Mouse (Mus musculus) thymus, postnatal 10 days (tissue): ENCODE results near the gene Itgb6.
A peak's percentile ranks its signal among the peaks of the same experiment; 100 is the strongest.

Experiments used
- DNase-seq, 2 experiments: peaks; one replicate each; pipeline ENCODE4 v3.0.0; 2021; ENCODE audit warnings: low spot score in 2 of 2

Itgb6 gene

DNA sequence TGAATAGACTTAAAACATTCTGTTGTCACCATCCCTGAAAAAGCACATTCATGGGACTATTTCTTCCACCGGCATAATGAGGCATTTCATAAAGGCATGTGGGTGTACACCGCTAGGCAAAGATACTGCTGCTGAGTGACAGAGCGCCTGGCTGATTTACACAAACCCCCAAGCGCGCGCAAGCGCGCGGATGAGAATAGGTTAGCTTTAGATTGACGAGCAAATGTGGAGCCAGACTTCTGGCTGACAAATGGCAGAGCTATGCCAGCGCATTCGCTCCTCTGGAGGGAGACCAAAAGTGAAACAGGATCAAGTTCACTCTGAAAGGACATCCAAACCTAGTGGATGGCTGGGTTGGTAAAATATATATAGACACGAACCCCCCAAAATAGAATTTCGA is at the start of gene Itgb6:
Gene Itgb6, minus strand, starts transcription at position 130 of the 400 bp plus-strand sequence.
- DNase-seq, result no peak

DNA sequence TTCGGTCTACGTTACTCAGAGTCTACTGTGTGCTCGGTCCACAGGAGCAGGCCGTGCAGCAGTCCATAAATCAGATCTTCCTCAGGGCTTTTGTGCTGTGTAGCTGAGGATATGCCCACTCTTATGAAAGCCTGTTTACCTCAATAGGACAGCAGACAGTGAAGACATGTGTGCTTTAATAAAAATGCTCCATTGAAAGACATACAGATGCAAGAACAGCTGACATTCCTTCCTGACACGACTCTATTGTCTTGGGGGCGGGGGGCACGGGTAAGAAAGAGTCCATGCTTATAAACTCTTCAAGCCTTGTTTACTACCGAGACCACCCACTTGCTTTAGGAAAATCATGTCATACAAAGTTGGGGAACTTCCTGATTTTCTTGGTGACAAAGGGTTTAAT is 44.0 kb upstream of the Itgb6 start:
- DNase-seq, result no peak

DNA sequence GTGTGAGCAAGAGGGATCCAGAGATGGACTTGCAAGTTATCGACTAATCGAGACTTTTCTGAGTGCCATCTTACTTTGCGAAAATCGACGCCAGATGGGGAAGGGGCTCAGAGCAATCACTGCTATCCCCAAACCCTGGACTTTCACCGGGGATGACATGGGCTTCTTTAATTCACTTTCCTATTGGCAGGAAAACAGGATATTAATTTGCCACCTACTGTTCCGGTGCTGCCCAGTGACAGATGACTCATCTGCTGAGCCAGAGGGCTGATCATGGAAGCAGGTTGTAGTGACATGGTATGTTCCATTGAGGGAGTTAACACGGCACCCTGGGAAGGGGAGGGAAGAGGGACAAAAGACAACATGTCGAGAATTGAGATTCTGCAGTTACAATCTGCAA is 33.8 kb upstream of the Itgb6 start:
- DNase-seq, result no peak

DNA sequence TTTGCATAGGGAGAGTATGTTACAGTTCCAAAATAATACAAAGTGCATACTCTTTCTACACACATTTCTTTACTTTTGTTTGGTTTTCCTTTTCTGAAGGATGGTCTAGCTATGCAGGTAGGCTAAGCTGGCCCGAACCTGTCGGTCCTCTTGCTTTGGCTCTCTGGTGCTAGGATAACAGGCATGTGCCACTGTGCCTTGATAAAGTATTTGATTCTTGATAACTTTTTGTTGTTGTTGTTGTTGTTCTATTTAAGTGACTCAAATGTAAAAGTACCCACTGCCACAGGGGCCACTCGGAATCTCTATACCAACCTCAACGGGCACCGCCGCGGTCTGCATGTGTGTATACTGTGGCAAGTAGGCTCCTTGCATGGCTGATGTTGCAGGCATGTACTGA is 32.7 kb upstream of the Itgb6 start:
- DNase-seq, result no peak

DNA sequence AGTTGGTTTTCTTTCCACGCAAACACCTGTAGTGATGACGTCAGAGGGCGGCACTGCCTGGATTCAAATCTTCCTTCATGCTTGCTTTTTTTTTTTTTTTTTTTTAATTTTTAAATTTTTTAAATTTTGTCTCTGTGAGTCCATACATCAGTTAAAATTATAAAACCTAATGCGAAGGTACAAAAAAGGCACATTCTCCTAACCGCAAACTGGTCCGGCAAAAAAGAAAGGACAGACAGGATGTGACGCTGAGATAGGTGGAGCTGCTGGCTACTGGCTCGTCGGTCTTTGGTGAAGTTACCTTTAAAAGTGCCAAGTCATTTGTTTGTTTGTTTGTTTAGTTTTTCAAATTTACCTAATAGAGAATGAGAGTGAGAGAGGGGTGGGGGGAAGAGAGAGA is 28.8 kb upstream of the Itgb6 start:
- DNase-seq, result no peak

DNA sequence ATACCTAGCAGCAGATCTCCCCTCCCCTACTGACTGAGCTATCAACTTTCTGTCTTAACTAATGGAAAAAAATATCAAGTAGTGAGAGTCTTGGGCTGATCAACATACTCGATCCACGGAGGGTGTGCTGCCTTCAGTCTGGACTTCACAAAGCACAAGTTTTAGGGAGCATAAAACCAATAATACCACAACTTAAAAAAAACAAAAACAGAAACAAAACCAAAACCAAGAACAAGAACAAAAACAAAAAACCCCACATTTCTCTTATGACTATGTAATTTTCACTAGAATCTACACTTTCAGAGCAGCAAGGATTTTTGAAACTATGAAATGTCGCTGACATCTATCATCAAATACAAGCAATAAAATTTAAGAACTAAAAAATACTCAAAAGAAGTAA is 28.1 kb upstream of the Itgb6 start:
- no peak for DNase-seq

DNA sequence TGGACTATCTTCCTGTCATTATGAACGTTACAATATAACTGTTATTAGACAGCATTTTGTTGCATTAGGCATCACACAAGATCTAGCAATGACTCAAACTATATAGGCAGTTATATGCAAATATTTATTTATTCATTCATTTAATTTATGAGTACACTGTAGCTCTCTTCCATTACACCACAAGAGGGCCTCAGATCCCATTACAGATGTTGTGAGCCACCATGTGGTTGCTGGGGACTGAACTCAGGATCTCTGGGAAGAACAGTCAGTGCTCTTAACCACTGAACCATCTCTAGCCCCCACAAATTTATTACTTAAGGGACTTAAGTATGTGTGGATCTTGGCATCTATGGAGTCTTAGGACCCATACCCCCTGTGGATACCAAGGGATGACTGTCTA is 26.1 kb upstream of the Itgb6 start:
- DNase-seq, result no peak

DNA sequence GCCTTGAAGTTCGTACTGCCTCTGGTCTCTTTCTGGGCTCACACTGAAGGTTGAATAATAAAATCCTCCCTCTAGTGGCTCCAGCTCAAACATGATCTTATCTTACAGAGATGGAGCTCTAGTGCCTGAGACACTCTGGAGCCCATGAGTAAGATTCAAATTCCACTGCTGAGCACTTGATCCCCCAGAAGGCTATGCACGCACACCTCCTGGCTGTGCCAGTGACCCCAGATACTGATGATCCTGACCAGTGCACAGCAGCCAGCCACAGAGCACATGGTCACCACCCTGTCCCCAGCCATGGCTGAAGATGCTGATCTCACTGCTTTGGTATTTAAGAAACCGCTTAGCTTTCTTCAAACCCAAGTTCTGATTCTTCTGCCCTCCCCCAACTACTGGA is 25.1 kb upstream of the Itgb6 start:
- no peak for DNase-seq

DNA sequence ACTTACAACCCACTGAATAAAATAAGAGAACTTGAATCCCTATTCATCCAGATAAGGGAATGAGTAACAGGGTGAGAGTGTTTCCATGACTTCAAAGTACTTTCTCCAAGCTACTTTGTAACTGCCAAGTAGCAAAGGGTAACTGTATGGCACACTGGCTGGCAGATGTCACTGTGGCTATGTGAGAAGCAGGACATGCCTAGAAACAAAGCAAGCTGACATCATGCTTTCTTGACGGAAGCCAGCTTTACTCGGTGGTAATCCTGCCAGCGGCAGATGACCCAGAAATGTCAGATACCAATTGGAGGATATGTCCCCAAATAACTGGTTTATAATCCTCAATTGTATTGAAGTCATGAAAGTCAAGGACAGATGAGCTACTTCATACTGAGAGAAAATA is 22.2 kb upstream of the Itgb6 start:
- no peak for DNase-seq

DNA sequence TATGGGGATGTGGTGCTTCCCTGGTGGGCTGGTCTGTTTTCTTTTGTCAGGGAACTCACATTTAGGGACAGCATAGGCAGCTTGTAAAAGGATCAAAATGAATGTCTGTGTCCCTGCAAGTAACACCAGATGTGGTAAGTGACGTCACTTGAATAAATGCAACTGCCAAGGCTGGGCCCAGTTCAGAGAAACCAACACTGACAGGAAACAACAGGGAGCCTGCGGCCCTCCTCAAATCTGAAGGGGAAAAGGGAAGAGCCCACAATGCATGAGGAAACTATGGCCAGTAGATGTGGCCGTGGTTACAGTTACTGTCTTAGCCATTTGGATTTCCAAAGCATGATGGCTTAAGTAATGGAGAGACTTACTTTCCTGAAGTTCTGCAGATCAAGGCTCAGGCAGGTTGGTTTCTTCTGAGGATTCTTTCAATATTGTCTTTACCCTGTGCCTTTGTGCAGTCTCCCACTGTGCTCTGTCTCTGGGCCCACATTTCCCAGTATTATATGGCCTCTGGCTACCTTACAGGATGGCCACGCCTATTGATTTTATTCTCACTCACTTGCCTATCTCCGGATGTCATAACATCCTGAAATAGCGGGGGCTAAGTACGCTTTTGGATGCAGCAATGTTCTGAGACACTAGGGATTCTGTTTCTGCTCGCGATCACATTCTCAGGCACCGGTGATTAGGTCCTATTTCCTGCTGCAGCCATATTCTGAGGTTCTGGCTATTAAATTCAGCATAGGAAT is 17.1 kb upstream of the Itgb6 start:
- no peak for DNase-seq

DNA sequence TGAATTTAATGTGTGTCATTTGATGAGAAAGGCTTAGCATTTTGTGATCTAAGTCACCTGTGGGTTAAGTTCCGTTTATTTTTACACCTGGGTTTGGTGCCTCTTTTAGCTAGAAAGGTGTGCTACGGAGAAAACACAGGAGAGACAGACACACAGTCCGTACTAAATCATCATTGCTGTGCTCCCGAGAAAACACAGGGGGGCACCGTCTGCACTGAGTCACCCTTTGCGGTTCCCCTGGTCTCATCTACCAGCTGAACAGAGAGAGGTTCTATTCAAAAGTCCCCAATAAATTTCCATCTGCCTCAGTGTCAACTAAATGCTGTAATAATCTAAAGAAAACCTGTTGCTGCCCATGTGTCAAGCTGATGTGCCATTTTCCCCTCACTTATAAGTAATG is 8.5 kb upstream of the Itgb6 start:
- no peak for DNase-seq

DNA sequence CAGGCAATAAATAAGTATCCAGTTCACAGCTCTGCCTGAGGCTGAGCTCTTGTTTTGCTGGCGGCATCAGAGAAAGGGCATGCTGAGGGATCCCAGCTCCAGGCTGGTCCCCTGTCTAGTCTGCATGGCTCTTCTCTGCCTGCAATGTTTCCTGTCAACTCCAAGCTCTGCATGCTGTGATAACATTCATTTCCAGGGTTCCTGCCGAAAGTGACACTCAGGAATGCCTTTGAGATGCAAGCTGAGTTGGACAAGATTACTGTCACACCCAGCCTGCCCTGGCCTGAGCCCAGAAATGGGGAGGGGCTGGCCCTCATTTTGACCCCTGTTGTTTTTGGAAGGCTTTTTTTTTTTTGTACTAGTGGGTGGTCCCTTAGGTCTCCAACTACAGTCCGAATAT is 7.6 kb upstream of the Itgb6 start:
- DNase-seq, result no peak

DNA sequence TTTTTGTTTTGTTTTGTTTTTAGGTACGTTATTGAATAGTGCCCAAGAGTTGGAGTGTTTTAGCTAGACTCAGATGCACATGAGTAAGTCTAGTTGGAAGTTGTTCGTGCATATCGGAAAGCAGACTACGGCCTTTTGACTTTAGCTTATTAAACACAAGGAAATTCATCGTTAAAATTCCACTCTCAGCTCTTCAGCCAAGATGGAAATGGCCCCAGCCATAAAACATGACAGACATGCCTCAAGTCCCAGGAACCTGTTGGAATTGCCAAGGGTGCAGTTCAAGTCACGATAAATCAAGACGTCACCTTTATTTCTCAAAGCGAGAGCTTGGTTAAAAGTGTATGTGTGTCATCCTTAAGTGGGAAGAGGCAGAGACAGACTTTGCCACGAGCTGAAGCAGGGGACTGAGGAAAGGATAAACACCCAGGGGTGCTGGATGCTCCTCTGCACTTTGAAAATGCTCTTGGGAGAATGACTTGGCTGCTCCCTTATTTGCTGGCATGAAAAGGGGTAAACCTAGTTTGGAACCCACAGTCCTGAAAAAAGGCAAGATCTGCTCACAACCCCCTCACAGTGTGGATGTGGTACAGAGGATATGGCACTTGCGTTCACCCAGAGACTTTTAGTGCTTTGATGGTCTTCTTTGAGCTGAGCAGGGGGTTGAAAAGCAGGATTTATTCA is 6.6 kb upstream of the Itgb6 start:
- no peak for DNase-seq

DNA sequence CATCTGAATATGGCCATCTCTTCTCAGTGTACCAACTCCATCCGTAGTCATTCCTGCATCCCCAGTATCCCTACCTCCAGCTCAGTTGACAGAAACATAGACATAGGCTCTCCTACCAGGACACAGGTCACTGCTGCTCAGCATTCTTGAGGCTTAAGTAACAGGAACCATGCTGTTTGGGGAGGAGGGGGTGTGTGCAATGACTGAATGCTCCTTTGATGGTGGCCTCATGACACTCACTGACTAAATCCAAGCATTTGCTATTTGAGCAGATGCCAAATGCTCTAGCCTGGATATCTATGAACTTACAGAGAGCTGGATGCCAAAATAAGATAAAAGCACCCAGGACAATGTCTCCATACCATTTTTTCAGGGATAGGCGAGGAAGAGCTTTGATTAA is 2.2 kb upstream of the Itgb6 start:
- no peak for DNase-seq

DNA sequence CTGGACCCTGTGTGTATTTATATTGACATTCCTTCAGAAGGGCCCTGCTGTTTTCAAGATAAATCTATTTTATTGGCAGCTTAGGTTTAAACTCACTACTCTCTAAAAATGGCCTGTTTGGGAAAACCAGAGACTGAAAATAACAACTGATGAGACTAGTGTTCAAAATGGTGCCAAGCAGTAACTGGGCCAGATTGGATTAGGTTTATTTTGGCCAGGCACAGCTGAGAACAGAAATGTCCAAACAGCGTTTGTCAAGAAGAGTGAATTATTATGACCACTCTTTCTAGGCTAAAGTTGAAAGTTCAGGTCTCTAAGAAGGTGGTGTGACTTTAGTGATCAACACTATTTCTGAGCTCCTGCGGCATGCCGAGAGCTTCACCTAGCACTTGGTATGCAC is 524 bp upstream of the Itgb6 start:
- no peak for DNase-seq

DNA sequence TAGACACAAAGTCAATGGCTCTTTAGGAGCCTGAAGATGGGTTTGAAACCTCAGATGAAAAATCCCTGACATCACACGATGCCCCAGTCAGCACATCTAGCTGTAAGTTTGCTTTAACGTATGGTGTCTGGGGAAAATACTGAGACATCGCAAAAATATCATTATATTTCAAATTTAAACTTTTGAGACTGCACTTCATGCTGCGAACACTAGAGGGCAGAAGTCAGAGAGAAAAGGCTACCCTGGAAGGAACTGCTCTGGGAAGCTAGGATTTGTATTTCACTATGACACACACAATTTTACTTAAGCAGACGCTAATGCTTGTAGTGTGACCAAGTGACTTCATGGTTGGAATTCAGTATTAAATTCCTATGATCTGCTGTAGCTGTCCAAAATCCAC is 1.5 kb downstream of the Itgb6 start:
- DNase-seq, result no peak

DNA sequence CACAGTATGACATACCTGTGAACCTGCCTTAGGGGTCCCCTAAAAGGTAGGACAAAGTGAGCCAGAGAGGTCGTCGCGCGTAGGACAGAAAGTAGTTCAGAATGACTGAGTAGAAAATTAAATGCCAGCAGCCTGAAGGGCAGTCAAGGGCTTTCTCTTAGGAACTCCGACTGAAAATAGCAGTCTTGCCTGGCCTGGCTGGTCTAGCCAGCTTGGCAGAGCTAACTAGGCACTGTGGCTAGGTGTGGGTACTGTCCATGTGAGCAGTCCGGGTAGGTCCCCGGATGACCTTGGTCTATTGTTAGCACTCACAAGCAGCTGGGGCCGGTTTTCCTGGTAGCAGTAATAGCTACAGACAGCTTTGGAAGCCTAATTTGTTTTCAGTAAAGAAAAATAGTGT is 2.2 kb downstream of the Itgb6 start:
- DNase-seq, result no peak

DNA sequence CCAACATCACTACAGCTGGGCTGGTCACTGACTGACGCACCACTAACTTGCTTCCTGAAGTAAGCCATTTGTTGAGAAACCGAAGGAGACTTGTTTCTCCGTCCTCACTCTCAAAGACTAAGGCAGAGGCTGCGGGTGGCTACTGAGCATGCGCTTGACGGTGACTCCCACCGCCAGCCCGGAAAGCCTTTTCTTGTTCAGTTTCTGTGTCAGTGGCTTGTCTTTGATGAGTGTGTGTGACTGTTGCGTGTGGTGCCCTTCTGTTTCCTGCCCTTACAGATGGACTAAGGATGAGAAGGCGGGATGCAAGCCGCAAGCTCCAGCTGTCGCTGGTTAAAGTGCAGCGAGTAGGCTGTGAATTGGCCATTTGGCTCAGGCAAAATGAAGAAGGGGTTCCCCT is 5.1 kb downstream of the Itgb6 start:
- DNase-seq, result peak; percentile 75 to 77

DNA sequence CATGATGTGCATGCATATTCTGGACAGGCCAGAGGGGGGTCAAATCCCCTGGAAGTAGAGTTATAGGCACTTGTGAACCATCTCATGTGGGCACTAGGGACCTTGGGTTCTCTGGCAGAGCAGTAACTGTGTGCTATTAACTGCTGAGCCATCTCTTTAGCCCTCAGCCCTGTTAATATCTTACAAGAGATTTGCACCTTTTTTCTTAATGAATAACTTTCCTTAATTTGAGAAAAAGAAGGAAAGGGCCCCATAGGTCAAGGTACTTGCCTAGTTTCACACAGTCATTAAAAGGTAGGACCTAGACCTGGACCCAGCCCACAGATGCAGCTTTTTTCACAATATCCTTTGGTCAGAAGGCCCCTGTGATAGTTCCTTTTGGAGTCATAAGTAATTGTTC is 5.9 kb downstream of the Itgb6 start:
- DNase-seq, result no peak

DNA sequence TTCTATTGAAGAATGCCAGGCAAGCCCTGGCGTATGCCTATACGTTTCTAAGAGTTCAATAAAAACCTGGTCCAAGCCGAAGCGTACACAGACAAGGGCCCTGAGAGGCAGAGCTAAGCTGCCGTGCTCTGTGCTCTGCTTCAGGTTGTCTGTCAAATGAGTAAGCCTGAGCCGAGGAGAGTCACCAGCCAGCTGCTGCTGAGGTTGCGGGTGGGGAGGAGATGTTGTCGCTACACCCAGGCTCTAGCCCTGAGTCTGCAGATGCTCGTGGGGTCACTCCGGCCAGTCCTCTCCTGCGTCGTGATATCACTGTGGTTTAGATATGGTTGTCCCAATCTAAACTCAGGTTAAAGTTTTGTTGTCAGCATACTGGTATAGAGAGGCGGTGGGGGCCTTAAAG is 6.7 kb downstream of the Itgb6 start:
- DNase-seq, result no peak

DNA sequence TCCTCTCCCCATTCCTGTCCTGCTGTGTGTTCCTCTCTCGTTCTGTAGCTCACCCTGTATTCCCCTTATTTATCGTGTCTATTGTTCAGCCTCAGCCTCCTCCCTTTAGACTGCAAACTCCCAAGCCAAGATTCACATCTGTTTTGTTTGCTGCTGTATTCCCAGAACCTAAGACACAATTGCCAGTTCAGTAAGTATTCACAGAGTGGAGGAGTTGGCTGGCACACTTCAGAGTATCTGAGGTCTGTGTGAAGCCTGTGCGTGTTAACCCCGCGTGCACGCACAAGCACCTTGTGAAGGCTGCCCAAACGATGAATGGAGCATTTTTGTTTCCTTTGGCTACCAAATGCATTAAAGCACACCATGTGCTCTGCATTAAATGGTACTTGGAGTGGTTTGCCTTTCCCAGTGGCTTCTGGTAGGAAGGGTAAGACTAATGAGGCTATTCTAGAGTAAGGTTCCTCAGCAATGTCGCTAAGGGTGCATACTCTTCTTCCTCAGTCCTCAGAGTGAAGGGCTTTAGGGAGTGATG is 7.4 kb downstream of the Itgb6 start:
- peak in 1 of 2 experiments; percentile 2 for DNase-seq

DNA sequence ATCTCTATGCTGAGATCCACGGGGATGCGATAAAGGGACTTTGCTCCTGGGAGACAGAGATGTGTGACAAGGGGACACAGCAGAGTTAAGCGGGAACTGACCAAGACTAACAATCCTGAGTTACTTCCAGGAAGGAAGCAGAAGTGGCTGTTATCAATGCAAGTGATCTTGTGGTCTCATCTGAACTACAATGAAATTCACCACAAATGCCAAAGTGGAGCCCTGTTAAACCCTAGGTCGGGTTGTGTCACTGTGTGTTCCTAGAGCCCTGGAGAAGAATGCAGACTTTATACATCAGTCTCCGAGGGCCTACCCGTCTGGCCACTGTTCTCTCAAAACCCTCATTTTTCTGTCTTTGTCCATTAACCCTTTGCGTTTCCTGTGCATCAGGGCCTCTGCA is 8.0 kb downstream of the Itgb6 start:
- no peak for DNase-seq

DNA sequence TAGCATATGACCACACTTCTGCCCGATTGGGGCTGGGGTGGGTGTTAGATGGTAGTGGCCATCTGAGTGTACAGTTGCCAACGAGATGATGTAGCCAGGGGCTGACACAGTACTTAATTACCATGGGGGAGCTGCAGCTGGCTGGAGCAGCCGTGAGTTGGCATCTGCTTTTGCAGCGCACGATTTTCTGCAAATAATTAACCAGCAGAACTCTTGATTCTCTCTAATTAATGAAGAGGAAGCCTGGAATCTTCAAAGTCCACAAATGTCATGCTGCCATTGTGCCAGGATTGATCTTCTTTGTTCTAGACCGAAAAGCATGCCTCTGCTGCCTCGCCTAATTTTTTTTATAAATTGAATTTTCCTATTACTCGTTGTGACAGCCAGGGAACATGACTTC is 8.6 kb downstream of the Itgb6 start:
- no peak for DNase-seq

DNA sequence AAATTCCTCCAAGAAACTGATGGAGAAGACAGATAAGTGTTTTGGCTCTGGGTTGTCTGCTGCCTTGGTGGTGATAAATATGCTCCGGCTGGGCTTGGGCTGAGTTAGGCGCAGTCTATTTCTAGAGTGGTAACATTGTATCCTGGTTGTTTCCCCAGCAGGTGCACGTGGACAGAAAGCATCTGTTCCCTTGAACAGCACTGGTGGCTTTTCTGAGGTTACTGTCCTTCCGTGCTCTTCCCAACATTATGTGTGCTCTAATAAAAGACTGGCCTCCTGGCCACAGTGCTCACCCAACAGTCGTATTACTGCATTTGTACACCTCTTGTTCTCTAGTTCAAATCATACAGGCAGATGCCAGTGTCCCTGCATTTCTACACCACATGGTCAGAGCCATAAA is 9.6 kb downstream of the Itgb6 start:
- DNase-seq, result no peak
